20 mouse cellular contexts compared by ENCODE assay signal in genomic region chr7:19742468-19742867, GRCm38 (mm10). TPM values are rescaled to one million over a fixed set of nuclear protein-coding genes. Genes with fewer than 3 reads are reported as not detected.
A peak's percentile ranks its signal among the peaks of the same experiment; 100 is the strongest.
DNase-seq lines count a peak whose midpoint lies in the region; ATAC-seq and TF ChIP-seq lines count a peak whose summit lies in the region.
"Had no signal": no experiment of that assay in that cellular context is flagged by ENCODE, and none has a peak within 500 bp of the region (broad histone marks: within the 10 kb centered on the region; RNA-seq: fewer than 3 reads in every experiment).

No protein-coding gene starts in this region.

- no peak for DNase-seq in kidney, adult 2 months
- DNase-seq in midbrain, embryonic 10.5 days (ENCODE audit: low spot score): no peak
- DNase-seq in ES-CJ7 (ENCODE audit: low read depth, low spot score) (peak; percentile 52), ZHBTc4 (ENCODE audit: low read depth, low spot score) (peak; percentile 64)
- no peak for DNase-seq in testis, postnatal 10 days (ENCODE audit: low spot score)
- no peak for DNase-seq in lung, postnatal 14 days
- DNase-seq: adrenal gland, postnatal 10 days; cerebellum, adult 11 months; cerebellum, adult 8-10 months; cerebellum, postnatal 14 days; gastrocnemius, postnatal 10 days; heart, adult 2 months; heart, postnatal 36 days had no signal

- TF ChIP-seq CTCF in kidney, adult 2 months (conservative IDR thresholded peaks at IDR 0.05; ENCODE audit: insufficient read depth, insufficient read length, low read depth, low read length): no peak

- no peak overlapping the region for H3K4me3 ChIP-seq in kidney, embryonic 15.5 days (replicated peaks)
- no peak overlapping the region for H3K4me3 ChIP-seq in kidney, adult 2 months (ENCODE audit: insufficient read depth, low read depth, low read length)
- no peak overlapping the region for H3K4me3 ChIP-seq in midbrain, embryonic 10.5 days
- no peak overlapping the region for H3K4me3 ChIP-seq in midbrain, embryonic 15.5 days
- H3K4me3 ChIP-seq: embryonic facial prominence, embryonic 12.5 days; forebrain, embryonic 15.5 days; heart, adult 2 months; heart, embryonic 13.5 days; hindbrain, embryonic 12.5 days had no signal

- H3K27me3 ChIP-seq in kidney, embryonic 15.5 days: no peaks in the 10 kb centered on the region
- no peaks in the 10 kb centered on the region for H3K27me3 ChIP-seq in kidney, adult 2 months (replicated peaks; ENCODE audit: control insufficient read depth, insufficient read depth, low read length)
- H3K27me3 ChIP-seq in midbrain, embryonic 10.5 days (ENCODE audit: low read depth, poor library complexity, severe bottlenecking): no peaks in the 10 kb centered on the region
- H3K27me3 ChIP-seq in midbrain, embryonic 15.5 days (replicated peaks): no peaks in the 10 kb centered on the region
- H3K27me3 ChIP-seq: embryonic facial prominence, embryonic 12.5 days; forebrain, embryonic 15.5 days; heart, embryonic 13.5 days; hindbrain, embryonic 12.5 days had no signal

- peak overlapping the region; percentile 80 for H3K27ac ChIP-seq in kidney, embryonic 15.5 days
- no peak overlapping the region for H3K27ac ChIP-seq in kidney, adult 2 months (ENCODE audit: insufficient read depth, low read depth, low read length)
- 0 out of 2 replicates have a peak overlapping the region, but pooled peaks have one; percentile 57 for H3K27ac ChIP-seq in midbrain, embryonic 10.5 days (replicated peaks)
- no peak overlapping the region for H3K27ac ChIP-seq in midbrain, embryonic 15.5 days
- H3K27ac ChIP-seq: forebrain, embryonic 15.5 days; heart, adult 2 months; hindbrain, embryonic 12.5 days had no signal

- no peak overlapping the region for H3K9ac ChIP-seq in kidney, embryonic 15.5 days
- H3K9ac ChIP-seq in midbrain, embryonic 15.5 days: no peak overlapping the region
- H3K9ac ChIP-seq: embryonic facial prominence, embryonic 12.5 days; forebrain, embryonic 15.5 days; hindbrain, embryonic 12.5 days had no signal

- no peak for TF ChIP-seq POLR2A in kidney, adult 2 months (IDR thresholded peaks at IDR 0.05; ENCODE audit: low read depth, low read length)

- no peak for ATAC-seq in kidney, embryonic 15.5 days (replicated peaks; ENCODE audit: low FRiP score)
- ATAC-seq in midbrain, embryonic 15.5 days (replicated peaks): no peak
- ATAC-seq: forebrain, embryonic 15.5 days; hindbrain, embryonic 16.5 days had no signal

- 39% methylated on average over 5 of the region's 5 CpGs for WGBS in kidney, embryonic 15.5 days
- WGBS in kidney, adult 2 months: 62% methylated on average over 5 of the region's 5 CpGs
- 57% methylated on average over 5 of the region's 5 CpGs for WGBS in midbrain, embryonic 10.5 days
- WGBS in midbrain, embryonic 15.5 days: 60% methylated on average over 5 of the region's 5 CpGs

- no peaks in the 10 kb centered on the region for H3K9me3 ChIP-seq in kidney, embryonic 15.5 days (replicated peaks)
- H3K9me3 ChIP-seq in midbrain, embryonic 10.5 days (replicated peaks): 0 out of 2 replicates have a peak, but pooled peaks cover 3% of the 10 kb centered on the region
- H3K9me3 ChIP-seq in midbrain, embryonic 15.5 days: no peaks in the 10 kb centered on the region
- H3K9me3 ChIP-seq: embryonic facial prominence, embryonic 12.5 days; forebrain, embryonic 15.5 days; hindbrain, embryonic 12.5 days had no signal

- H3K36me3 ChIP-seq in kidney, embryonic 15.5 days: peaks cover 58% of the 10 kb centered on the region
- no peaks in the 10 kb centered on the region for H3K36me3 ChIP-seq in kidney, adult 2 months (ENCODE audit: control insufficient read depth, insufficient read depth, low read length)
- H3K36me3 ChIP-seq in midbrain, embryonic 10.5 days: peaks cover 53% of the 10 kb centered on the region
- peaks cover 13% of the 10 kb centered on the region for H3K36me3 ChIP-seq in midbrain, embryonic 15.5 days (replicated peaks)

- H3K4me1 ChIP-seq in kidney, embryonic 15.5 days: peaks cover 73% of the 10 kb centered on the region
- H3K4me1 ChIP-seq in kidney, adult 2 months (ENCODE audit: control insufficient read depth, insufficient read depth, low read length): peaks cover 5% of the 10 kb centered on the region; the same call in 1 of the 2 replicates
- peaks cover 49% of the 10 kb centered on the region for H3K4me1 ChIP-seq in midbrain, embryonic 10.5 days
- H3K4me1 ChIP-seq in midbrain, embryonic 15.5 days: peaks cover 19% of the 10 kb centered on the region

- no peak overlapping the region for H3K4me2 ChIP-seq in kidney, embryonic 15.5 days
- H3K4me2 ChIP-seq in midbrain, embryonic 15.5 days: no peak overlapping the region
- H3K4me2 ChIP-seq: embryonic facial prominence, embryonic 12.5 days; forebrain, embryonic 15.5 days; heart, embryonic 13.5 days; hindbrain, embryonic 12.5 days had no signal

RNA-seq across cellular contexts. Expression of gene Nectin2, which starts 7.8 kb away (rescaled TPM):
- 130 and 138 TPM in 2 replicates for polyA plus RNA-seq in kidney, embryonic 15.5 days (2015; fragmentation: Nextera tagmentation; extraction: Ambion mirVana)
- 44.5 and 47.7 TPM in 2 replicates for polyA plus RNA-seq in kidney, adult 2 months (2012; rRNA removed)
- 76.4 and 88.7 TPM in 2 replicates for polyA plus RNA-seq in midbrain, embryonic 10.5 days (2016; fragmentation: Nextera tagmentation; extraction: Ambion mirVana)
- polyA plus RNA-seq in midbrain, embryonic 15.5 days (2015; fragmentation: Nextera tagmentation; extraction: Ambion mirVana): 56.3 and 60.8 TPM in 2 replicates

RNA-seq across cellular contexts. Expression of gene Tomm40, which starts 27.2 kb away (rescaled TPM):
- polyA plus RNA-seq in kidney, embryonic 15.5 days (2015; fragmentation: Nextera tagmentation; extraction: Ambion mirVana): 168 and 177 TPM in 2 replicates
- 83.9 and 86.3 TPM in 2 replicates for polyA plus RNA-seq in kidney, adult 2 months (2012; rRNA removed)
- polyA plus RNA-seq in midbrain, embryonic 10.5 days (2016; fragmentation: Nextera tagmentation; extraction: Ambion mirVana): 189 and 210 TPM in 2 replicates
- 139 and 156 TPM in 2 replicates for polyA plus RNA-seq in midbrain, embryonic 15.5 days (2015; fragmentation: Nextera tagmentation; extraction: Ambion mirVana)

RNA-seq across cellular contexts. Expression of gene Bcam, which starts 28.3 kb away (rescaled TPM):
- 244 and 257 TPM in 2 replicates for polyA plus RNA-seq in kidney, embryonic 15.5 days (2015; fragmentation: Nextera tagmentation; extraction: Ambion mirVana)
- 237 and 272 TPM in 2 replicates for polyA plus RNA-seq in kidney, adult 2 months (2012; rRNA removed)
- polyA plus RNA-seq in midbrain, embryonic 10.5 days (2016; fragmentation: Nextera tagmentation; extraction: Ambion mirVana): 25.3 and 32.2 TPM in 2 replicates
- 12.4 and 13.8 TPM in 2 replicates for polyA plus RNA-seq in midbrain, embryonic 15.5 days (2015; fragmentation: Nextera tagmentation; extraction: Ambion mirVana)

RNA-seq across cellular contexts. Expression of gene Apoe, which starts 43.5 kb away (rescaled TPM):
- polyA plus RNA-seq in kidney, embryonic 15.5 days (2015; fragmentation: Nextera tagmentation; extraction: Ambion mirVana): 259 and 340 TPM in 2 replicates
- 922 and 939 TPM in 2 replicates for polyA plus RNA-seq in kidney, adult 2 months (2012; rRNA removed)
- polyA plus RNA-seq in midbrain, embryonic 10.5 days (2016; fragmentation: Nextera tagmentation; extraction: Ambion mirVana): 166 and 199 TPM in 2 replicates
- 385 and 514 TPM in 2 replicates for polyA plus RNA-seq in midbrain, embryonic 15.5 days (2015; fragmentation: Nextera tagmentation; extraction: Ambion mirVana)

RNA-seq across cellular contexts. Expression of gene Apoc1, which starts 50.0 kb away (rescaled TPM):
- polyA plus RNA-seq in kidney, embryonic 15.5 days (2015; fragmentation: Nextera tagmentation; extraction: Ambion mirVana): 15.7 and 20.7 TPM in 2 replicates
- 12.2 and 16.5 TPM in 2 replicates for polyA plus RNA-seq in kidney, adult 2 months (2012; rRNA removed)
- 1.7 and 1.9 TPM in 2 replicates for polyA plus RNA-seq in midbrain, embryonic 10.5 days (2016; fragmentation: Nextera tagmentation; extraction: Ambion mirVana)
- polyA plus RNA-seq in midbrain, embryonic 15.5 days (2015; fragmentation: Nextera tagmentation; extraction: Ambion mirVana): 1.5 and 1.6 TPM in 2 replicates

Comparison
In these comparisons a context has a peak if more than half of its experiments do, and no peak if none do; other contexts are left out.
1. H3K27ac ChIP-seq: peak in kidney, embryonic 15.5 days (single experiment) and midbrain, embryonic 10.5 days (single experiment); none in kidney, adult 2 months (single experiment) and midbrain, embryonic 15.5 days (single experiment).
2. DNase-seq: peak in ES-CJ7 (single experiment) and ZHBTc4 (single experiment); none in kidney, adult 2 months (single experiment), midbrain, embryonic 10.5 days (single experiment), testis, postnatal 10 days (single experiment) and lung, postnatal 14 days (single experiment).